Mouse (Mus musculus) fibroblast of lung, adult 2 months (primary cell): ENCODE measurements around the gene Sesn3.

Source experiments
- DNase-seq: peaks from one replicate; pipeline ENCODE4 v3.0.0-alpha.2; 2011; ENCODE audit warnings: low read depth

Sesn3 gene

DNA sequence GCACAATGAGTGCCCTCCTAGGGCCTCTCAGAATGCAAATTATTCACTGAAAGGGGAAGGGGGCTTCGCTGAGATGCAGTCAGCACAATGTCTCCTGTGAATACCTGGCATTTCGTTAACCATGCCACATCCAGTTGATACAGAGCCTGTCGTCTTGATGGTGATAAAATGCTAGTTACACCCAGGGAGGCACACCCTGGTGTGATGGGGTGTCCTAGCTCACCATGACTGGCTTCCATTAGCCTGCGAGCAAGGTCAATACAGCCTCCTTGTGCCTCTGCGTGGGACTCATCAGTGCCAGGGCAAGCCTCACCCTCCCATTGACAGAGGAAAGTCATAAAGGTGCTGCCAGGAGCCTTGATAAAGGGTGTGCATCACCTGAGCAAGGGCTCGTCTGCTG, 80.0 kb downstream of the Sesn3 start:
- DNase-seq: no peak

DNA sequence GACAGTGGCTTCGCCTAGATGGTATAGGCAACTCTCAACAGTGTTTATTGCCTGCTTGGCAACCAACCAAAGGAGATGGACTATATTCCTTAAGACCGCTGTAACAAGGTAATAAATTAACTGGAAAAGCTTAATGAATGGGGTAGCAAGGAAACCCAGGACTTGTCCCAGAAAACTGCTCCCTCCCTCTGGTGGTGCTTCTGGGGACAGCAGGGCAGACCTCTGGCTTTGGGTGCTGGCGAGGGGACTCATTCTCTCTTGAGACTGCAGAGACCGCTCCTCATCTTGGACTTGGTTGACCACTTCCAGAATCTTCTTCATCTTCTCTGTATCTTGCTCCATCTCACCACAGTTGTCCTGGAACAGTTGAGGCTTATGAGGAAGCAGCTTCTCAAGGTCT, 82.2 kb downstream of the Sesn3 start:
- no peak for DNase-seq

DNA sequence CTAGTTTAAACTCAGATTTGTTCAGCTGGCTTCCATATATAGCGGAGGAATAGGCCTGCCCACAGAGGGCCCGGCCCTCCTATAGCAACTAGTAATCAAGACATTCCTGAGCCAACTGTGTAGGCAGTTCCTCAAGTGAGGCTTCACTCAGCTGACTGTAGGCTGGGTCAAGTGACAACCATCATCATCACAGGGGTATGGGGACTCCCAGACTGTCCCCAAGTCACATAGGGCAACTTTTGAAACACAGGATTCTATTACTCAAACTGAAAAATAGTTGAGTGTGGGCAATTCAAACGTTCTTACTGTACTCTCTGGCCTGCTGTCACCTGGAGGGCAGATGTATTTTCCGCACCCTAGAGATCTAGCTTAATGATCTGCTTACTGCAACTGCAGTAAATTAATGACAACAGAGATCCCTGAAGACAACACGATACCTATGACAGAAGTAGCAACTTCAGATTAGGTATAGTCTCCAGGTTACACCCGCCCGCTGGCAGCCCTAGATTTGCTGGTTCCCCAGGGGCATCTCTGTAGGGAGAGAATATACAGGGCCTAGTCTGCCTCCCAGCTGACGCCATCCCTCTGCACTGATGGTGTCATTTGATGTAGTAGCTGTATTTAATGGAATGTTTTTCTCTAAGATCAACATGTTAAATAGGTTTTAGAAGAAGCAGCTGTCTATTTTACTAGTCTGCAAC, 87.4 kb downstream of the Sesn3 start:
- DNase-seq: no peak

DNA sequence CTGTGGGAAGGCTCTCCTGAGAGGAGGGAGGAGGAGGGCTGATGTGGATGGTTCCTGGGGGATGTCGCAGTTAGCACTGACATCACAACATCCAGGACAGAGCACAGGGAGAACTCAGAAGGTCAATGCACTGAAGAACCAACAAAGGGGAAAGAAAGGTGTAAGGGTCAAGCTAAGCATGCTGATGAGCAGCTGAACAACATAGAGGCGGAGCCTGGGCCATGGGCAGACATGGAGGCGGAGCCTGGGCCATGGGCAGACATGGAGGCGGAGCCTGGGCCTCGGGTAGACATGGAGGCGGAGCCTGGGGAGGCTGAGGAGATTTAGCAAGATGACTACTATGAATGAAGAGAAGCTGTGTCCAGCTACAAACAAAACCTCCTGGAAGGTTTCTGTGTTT, 88.7 kb downstream of the Sesn3 start:
- no peak for DNase-seq

GRCm38 (mm10) chr9:14364719-14365118, 89.9 kb downstream of the Sesn3 start:
- no peak for DNase-seq

- DNase-seq: no peak
These were observed 90.7 kb downstream of the Sesn3 start for GRCm38 (mm10) chr9:14365481-14366125.

DNA sequence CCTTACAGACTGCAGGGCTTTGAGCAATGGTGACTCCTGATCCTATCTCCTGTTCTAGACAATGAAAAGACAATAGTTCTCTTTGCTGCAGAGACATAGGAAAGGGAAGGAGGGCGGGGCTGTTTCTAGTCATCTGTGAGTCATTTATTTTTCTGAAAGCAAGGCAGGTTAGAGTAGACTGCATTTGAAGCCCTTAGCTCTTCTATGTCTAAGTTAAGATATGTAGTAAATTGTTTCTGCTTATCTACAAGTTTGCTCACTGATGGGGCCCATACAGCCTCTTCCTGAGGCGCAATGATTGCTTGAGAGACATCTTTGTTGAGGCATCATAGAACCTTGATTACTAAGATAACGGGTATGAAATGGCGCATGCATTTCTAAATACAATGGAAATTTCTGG, 93.0 kb downstream of the Sesn3 start:
- DNase-seq: no peak

- DNase-seq: no peak
These were observed 94.4 kb downstream of the Sesn3 start for GRCm38 (mm10) chr9:14369271-14369670.

DNA sequence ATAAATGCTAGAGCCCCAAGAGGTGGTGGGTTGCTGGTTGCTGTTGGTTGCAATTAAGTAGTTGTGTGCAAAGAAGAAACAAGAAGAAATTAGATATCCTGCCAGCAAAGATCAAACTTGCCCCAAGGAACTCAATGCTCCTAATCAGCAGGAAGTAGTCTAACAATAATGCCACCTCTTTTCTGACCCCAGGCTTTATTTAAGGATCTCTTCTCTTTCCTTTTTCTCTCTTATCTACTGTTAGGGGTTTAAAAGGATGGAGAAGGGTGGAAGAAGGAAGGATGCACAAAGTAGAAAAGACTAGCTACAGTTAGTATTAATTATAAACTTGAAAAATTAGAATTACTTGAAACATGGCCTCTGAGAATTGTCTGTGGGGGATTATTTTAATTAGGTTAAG, 97.6 kb downstream of the Sesn3 start:
- DNase-seq: no peak

- no peak for DNase-seq
These were observed 101.3 kb downstream of the Sesn3 start for GRCm38 (mm10) chr9:14376149-14376548.

GRCm38 (mm10) chr9:14378151-14378550, 103.3 kb downstream of the Sesn3 start:
- DNase-seq: no peak

- DNase-seq: no peak
These were observed 105.0 kb downstream of the Sesn3 start for GRCm38 (mm10) chr9:14379769-14380385.

DNA sequence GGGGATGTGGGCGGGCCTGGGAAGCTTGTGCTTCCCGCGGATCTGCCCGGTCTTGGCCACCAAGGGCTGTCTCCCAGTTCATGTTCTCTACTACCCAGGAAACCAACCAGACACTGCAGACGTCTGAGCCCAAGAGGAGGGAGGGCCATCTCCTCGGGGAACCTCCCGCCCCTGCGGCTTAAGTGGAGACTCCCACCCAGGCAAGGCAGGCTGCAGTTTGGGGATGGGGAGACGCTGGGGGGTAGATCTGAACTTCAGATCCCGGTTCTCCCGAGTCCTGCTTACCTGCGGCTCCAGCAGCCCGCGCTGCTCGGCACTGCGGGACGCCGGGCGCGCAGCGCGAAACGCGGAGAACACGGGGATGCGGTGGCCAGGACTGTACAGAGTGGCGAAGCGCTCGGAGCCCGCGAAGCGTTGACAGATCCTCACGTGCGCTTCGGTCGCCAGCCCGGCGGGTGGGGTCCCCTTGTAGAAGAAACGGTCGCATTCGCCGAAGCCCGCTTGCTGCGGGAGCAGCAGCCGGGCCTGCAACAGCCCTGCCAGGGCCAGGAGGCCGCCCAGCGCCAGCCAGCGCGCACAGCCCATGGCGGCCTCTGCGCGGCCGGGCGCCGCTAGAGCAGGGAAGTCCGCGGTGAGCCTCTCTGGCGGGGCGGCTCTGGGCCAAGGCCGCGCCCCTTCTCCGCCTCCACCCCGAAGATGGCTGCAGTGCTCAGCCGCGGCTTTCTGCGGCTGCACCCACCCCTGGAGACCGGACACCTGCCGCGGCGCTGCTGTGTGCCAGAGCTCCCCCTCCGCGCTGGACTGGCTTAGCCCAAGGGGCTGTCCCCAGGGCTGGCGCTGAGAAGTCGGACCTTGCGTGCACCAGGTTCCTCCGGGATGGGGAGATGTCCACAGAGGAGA, 105.8 kb downstream of the Sesn3 start:
- no peak for DNase-seq

- DNase-seq: no peak
These were observed 106.6 kb downstream of the Sesn3 start, which contains the start of gene Endod1 for GRCm38 (mm10) chr9:14381353-14382055. Endod1 (minus strand) TSS chr9:14381507.

DNA sequence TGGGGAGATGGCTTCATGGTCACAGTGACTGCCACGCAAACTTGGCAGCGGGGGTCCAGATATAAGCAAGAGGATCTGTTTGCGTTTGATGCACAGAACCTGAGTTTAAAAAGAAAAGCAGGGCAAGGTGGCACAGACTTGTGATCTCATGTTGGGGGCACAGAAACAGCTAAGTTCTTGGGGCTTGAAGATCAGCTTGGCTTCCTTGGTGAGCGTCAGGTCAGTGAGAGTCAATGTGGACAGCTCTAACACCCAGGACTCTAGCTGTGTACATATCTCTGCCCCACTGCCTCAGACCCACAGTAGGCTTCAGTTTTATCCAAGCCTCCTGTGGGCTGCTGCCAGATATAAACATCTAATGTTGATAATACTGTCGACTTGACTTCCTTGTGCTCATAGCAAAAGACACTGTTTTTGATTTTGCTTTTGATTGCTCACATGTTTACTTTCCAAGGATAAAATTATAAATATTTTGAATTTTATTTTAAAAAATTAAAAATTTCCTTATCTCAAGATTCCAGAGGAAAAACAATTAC, 107.5 kb downstream of the Sesn3 start:
- DNase-seq: no peak
